Comparison of ENCODE assay signal across 8 mouse cellular contexts in genomic region chr15:81476597-81476996, GRCm38 (mm10). TPM values are rescaled to one million over a fixed set of nuclear protein-coding genes. Genes with fewer than 3 reads are reported as not detected.
DNase-seq lines count a peak whose midpoint lies in the region; ATAC-seq and TF ChIP-seq lines count a peak whose summit lies in the region.

No protein-coding gene starts in this region.

- no peaks in the 10 kb centered on the region for H3K9me3 ChIP-seq in heart, embryonic 16.5 days (replicated peaks; ENCODE audit: control insufficient read depth, low read length)
- H3K9me3 ChIP-seq in intestine, embryonic 15.5 days: no peaks in the 10 kb centered on the region

- peaks cover 2% of the 10 kb centered on the region; the same call in 1 of the 2 replicates for H3K4me1 ChIP-seq in heart, embryonic 16.5 days (ENCODE audit: control insufficient read depth, insufficient read depth, low read length)
- H3K4me1 ChIP-seq in intestine, embryonic 15.5 days (replicated peaks): no peaks in the 10 kb centered on the region
- H3K4me1 ChIP-seq in lung, adult 2 months (ENCODE audit: control insufficient read depth, insufficient read depth, low read length): no peaks in the 10 kb centered on the region

- no peak overlapping the region for H3K27ac ChIP-seq in heart, embryonic 16.5 days (ENCODE audit: low read length)
- H3K27ac ChIP-seq in intestine, embryonic 15.5 days: no peak overlapping the region

- ATAC-seq in heart, embryonic 16.5 days (replicated peaks; ENCODE audit: extremely low read depth, insufficient read depth, low FRiP score): 0 out of 2 replicates have a peak, but pooled peaks have one; percentile 60
- ATAC-seq in intestine, embryonic 15.5 days: 0 out of 2 replicates have a peak, but pooled peaks have one; percentile 37
- ATAC-seq in activated CD4-positive, CD25-positive, alpha-beta regulatory T cell, adult 4 months: no peak

- TF ChIP-seq POLR2A in lung, adult 2 months (IDR thresholded peaks at IDR 0.05; ENCODE audit: borderline replicate concordance, extremely low read depth, low read depth, low read length): no peak

- no peaks in the 10 kb centered on the region for H3K27me3 ChIP-seq in heart, embryonic 16.5 days (ENCODE audit: control insufficient read depth, insufficient read depth, low read length)
- no peaks in the 10 kb centered on the region for H3K27me3 ChIP-seq in intestine, embryonic 15.5 days (replicated peaks)

- peak overlapping the region; percentile 17; the same call in 1 of the 2 replicates for H3K4me2 ChIP-seq in heart, embryonic 16.5 days (ENCODE audit: low read depth, low read length)
- no peak overlapping the region for H3K4me2 ChIP-seq in intestine, embryonic 15.5 days (replicated peaks)

- H3K4me3 ChIP-seq in heart, embryonic 16.5 days (ENCODE audit: low read length): no peak overlapping the region
- H3K4me3 ChIP-seq in intestine, embryonic 15.5 days (replicated peaks): no peak overlapping the region
- no peak overlapping the region for H3K4me3 ChIP-seq in lung, adult 2 months (replicated peaks; ENCODE audit: extremely low read depth, low read depth, low read length)

- H3K9ac ChIP-seq in heart, embryonic 16.5 days (ENCODE audit: low read length): no peak overlapping the region
- no peak overlapping the region for H3K9ac ChIP-seq in intestine, embryonic 15.5 days

- peaks cover 30% of the 10 kb centered on the region for H3K36me3 ChIP-seq in heart, embryonic 16.5 days (ENCODE audit: control insufficient read depth, insufficient read depth)
- peaks cover 25% of the 10 kb centered on the region for H3K36me3 ChIP-seq in intestine, embryonic 15.5 days

- DNase-seq in heart, postnatal 36 days: no peak
- DNase-seq in embryo, embryonic 10 days (ENCODE audit: low spot score): peak; percentile 73
- peak; percentile 40 for DNase-seq in neural tube, embryonic 10.5 days (ENCODE audit: extremely low spot score, low spot score)
- DNase-seq in lung, adult 2 months: no peak
- DNase-seq in testis, postnatal 10 days (ENCODE audit: low spot score): no peak

- 9% methylated on average over 2 of the region's 2 CpGs for WGBS in heart, embryonic 16.5 days
- 5% methylated on average over 2 of the region's 2 CpGs for WGBS in intestine, embryonic 15.5 days
- WGBS in lung, adult 2 months: 28% methylated on average over 2 of the region's 2 CpGs

- intact Hi-C loops in heart, postnatal 36 days (cut with DNase I): no loop called here

- TF ChIP-seq CTCF in lung, adult 2 months (IDR thresholded peaks at IDR 0.05; ENCODE audit: insufficient read depth, low read length): no peak

RNA-seq across cellular contexts. Expression of gene Rbx1, which starts 10.5 kb away (rescaled TPM):
- polyA plus RNA-seq in heart, embryonic 16.5 days (2015; fragmentation: Nextera tagmentation; extraction: Ambion mirVana): 344 TPM in 2 replicates
- total RNA-seq in heart, postnatal 36 days (2021): 100 to 1,000 TPM; 115 to 118 TPM
- 459 and 464 TPM in 2 replicates for polyA plus RNA-seq in intestine, embryonic 15.5 days (2015; fragmentation: Nextera tagmentation; extraction: Ambion mirVana)
- polyA plus RNA-seq in lung, adult 2 months (2012; rRNA removed): 55.5 and 85.0 TPM in 2 replicates
- 100 to 1,000 TPM; 323 to 363 TPM for polyA plus RNA-seq in activated CD4-positive, CD25-positive, alpha-beta regulatory T cell, adult 4 months (2017; shearing (Covaris generic))

Comparison
In these comparisons a context has a peak if more than half of its experiments do, and no peak if none do; other contexts are left out.
1. DNase-seq: peak in embryo, embryonic 10 days (single experiment) and neural tube, embryonic 10.5 days (single experiment); none in heart, postnatal 36 days (0 of 2), lung, adult 2 months (single experiment) and testis, postnatal 10 days (single experiment).